Mouse (Mus musculus) T-helper 1 cell (primary cell): ENCODE data around the gene Ptdss2.

ENCODE experiments used
- in situ Hi-C: fragments of 300-600 bp; cut with MboI, MseI; formaldehyde crosslinking; loops from one replicate; pipeline ENCODE4 v1.15.1; 2025; ENCODE audit warnings: high pct_unique_total_duplicates

Ptdss2 gene

DNA sequence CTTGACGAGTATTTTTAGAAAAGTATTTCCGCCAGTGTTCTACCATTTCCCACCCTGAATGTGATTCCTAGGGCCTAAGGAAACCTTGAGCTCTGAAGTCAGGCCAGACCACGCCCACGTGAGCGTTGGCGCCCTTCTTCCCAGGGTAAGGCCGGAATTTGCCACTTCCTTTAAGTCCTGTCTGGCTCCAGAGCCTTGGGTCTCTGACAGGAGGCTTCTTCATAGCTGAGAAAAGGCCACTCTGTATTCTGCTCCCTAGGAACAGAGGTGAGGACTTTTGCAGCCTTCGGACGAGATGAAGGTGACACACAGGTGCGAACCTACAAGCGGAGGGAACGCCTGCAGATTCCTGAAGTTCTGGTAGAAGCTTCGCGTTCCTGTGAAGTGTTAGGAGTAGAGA, at the start of gene Ptdss2:
Ptdss2 (plus strand) TSS at position 138 of the 400 bp plus-strand sequence.
- in situ Hi-C loops: no loop called here

GRCm38 (mm10) chr7:141073782-141074181, 48.4 kb upstream of the Ptdss2 start:
- in situ Hi-C loops: no loop called here

DNA sequence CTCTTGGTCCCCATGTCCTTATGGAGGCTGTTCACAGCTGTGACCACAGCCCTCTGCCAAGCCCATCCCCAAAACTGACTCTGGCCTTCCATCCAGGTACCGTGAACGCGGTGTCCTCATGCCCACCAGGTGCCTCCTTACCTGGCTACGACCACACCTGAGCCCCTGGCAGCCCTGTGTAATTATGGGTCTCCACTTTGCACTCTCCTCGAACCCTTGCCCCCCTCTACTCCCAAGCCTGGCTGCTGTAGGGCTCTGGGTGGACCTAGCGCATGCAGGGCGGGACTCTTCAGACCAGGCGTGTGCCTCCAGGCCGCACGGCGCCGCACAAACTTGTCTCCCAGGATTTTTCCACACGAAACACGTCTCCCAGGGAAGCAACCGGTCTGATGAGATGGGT, 44.3 kb upstream of the Ptdss2 start, which contains the start of gene Pkp3:
Pkp3 (plus strand) TSS at position 378 of the 400 bp plus-strand sequence.
- in situ Hi-C loops: no loop called here

GRCm38 (mm10) chr7:141078876-141079275, 43.3 kb upstream of the Ptdss2 start:
- in situ Hi-C loops: no loop called here

- in situ Hi-C loops: no loop called here
These were observed 42.4 kb upstream of the Ptdss2 start for GRCm38 (mm10) chr7:141079481-141080449.

DNA sequence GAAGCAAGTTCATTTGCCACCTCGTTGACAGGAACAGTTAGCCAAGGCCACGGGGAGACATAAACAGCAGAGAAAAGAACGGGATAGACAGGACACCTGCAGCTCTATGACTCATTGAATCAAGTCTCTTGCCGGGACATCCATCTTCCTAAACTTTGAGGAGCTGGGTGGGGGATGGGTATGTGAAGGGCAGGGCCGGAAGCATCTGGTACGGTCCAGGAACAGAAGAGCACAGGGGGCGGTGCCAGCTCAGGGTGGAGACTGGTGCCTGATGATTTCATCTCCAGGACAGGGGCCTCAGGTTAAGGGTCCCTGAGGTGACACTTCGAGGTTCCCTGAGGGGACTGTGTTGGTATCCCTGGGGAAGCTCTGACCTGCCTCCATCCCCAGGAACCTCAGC, 34.3 kb upstream of the Ptdss2 start:
- in situ Hi-C loops: no loop called here

DNA sequence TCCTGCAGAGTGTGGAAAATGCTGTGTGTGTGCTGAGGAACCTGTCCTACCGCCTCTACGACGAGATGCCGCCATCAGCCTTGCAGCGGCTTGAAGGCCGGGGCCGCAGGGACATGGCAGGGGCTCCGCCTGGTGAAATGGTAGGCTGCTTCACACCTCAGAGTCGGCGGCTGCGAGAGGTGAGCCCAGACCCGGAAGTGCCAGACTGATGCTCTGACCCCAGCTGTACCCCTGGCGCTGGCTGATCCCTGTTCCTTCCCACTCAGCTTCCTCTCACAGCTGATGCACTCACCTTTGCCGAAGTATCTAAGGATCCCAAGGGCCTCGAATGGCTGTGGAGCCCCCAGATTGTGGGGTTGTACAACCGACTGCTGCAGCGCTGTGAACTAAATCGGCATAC, 33.7 kb upstream of the Ptdss2 start:
- in situ Hi-C loops: no loop called here

- in situ Hi-C loops: loop anchor here (10.0 kb wide), 1 partner anchor 85 kb away; the partner anchor contains the start of gene Rnh1
These were observed 32.0 kb upstream of the Ptdss2 start for GRCm38 (mm10) chr7:141090228-141090627.

GRCm38 (mm10) chr7:141092051-141092735, 30.0 kb upstream of the Ptdss2 start:
- in situ Hi-C loops: loop anchor here (10.0 kb wide), 1 partner anchor 83 kb away; the partner anchor contains the start of gene Rnh1

DNA sequence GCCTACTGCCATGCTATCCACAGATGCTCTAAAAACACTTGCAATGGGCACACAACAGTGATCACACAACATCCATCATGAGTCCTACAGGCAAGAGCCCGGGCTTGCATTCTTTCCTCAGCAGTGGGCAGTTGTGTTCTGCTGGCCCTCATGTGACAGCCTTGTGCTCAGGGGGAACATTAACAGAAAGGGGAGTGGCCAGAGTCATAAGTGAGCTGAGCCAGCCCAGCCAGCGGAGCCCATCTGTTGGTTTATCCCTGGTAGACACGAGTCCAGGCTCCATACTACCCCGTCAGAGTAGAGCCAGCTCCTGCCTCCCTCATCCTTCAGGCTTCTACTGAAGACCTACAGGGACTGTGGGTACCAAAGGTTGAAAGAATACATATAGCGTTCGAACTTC, 28.2 kb upstream of the Ptdss2 start:
- in situ Hi-C loops: loop anchor here (10.0 kb wide), 1 partner anchor 81 kb away; the partner anchor contains the start of gene Rnh1

- in situ Hi-C loops: loop anchor here (10.0 kb wide), 1 partner anchor 80 kb away; the partner anchor contains the start of gene Rnh1
These were observed 27.5 kb upstream of the Ptdss2 start for GRCm38 (mm10) chr7:141094487-141095205.

GRCm38 (mm10) chr7:141096021-141096420, 26.2 kb upstream of the Ptdss2 start:
- in situ Hi-C loops: loop anchor here (10.0 kb wide), 1 partner anchor 79 kb away; the partner anchor contains the start of gene Rnh1

GRCm38 (mm10) chr7:141096649-141097056, 25.5 kb upstream of the Ptdss2 start:
- in situ Hi-C loops: loop anchor here (10.0 kb wide), 1 partner anchor 78 kb away; the partner anchor contains the start of gene Rnh1

GRCm38 (mm10) chr7:141097177-141097576, 25.0 kb upstream of the Ptdss2 start:
- in situ Hi-C loops: loop anchor here (10.0 kb wide), 1 partner anchor 78 kb away; the partner anchor contains the start of gene Rnh1

GRCm38 (mm10) chr7:141099911-141100691, 22.1 kb upstream of the Ptdss2 start, which contains the start of gene Sigirr:
Sigirr (minus strand) TSS chr7:141100572.
- in situ Hi-C loops: loop anchor here (10.0 kb wide), 1 partner anchor 75 kb away; the partner anchor contains the start of gene Rnh1

DNA sequence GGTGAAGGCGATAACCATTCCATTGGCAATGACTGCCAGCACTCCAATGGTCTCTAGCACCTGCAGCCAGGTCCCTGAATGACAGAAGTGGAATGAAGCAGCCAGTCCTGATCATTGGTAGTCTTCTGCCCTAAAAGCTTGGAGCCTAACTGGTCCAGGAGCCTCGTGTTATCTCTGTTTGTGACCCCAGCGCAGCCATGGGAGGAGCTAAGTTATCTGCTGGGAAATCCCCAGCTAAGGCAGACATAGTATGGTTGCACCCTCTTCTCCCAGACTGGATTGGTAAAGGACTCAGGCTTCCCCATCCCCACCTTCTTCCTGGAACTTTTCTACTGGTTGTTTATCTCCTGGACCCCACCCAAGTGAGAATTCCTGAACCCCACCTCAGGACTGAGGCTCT, 19.0 kb upstream of the Ptdss2 start:
- in situ Hi-C loops: no loop called here

GRCm38 (mm10) chr7:141115874-141116273, 6.3 kb upstream of the Ptdss2 start:
- in situ Hi-C loops: no loop called here

DNA sequence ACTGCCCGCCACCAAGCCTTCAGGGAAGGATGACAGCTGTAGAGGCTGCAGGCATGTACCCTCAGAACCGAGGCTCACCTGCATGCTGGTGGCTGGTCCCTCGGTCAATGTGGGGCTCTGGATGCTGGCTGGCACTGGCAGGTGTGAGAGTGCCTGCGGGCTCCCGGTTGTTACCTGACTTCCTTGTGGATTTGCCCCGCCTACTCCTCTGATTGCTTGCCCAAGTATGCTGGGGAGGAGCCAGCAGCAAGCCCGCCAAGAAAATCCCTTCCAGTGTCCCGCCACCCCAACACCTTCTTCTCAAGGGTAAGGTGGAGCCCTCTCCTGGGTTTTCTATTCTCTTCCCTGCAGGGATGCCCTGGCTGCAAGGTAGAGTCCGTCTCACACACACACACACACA, 4.5 kb upstream of the Ptdss2 start, which contains the start of gene Ano9:
Ano9 (minus strand) TSS at position 171 of the 400 bp plus-strand sequence.
- in situ Hi-C loops: no loop called here

DNA sequence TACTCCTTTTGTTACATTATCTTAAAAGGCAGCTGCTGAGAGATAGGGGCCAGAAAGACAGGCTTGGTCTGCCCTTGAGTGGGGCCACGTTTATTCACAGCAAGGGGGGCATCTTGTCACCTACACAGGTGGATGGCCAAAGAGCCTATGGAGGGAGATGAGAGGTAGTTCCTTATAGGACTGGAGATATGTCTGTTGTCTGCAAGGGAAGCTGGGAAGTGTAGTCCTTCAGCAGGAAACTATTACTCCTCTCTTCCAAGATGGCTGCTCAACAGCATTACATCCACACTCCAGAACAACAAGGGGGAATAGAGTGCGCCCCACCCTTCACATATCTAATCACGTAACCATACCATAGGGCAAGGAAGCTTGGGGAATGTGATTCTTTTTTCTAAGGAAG, 2.7 kb upstream of the Ptdss2 start:
- in situ Hi-C loops: no loop called here

DNA sequence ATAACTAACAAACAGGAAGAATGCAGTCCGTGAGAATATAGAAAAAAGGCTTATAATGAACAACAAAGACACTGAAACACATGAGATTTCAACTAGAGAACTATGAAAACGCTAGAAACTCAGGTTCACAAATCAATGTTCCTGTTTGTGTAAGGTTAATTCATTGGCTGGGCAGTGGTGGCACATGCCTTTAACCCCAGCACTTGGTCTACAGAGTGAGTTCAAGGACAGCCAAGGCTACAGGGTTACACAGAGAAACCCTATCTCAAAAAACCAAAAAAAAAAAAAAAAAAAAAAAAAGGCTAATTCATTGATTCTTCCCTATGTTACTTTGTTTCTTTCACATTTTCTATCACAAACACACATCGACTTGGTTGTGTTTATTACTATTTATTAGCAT, 1.6 kb upstream of the Ptdss2 start:
- in situ Hi-C loops: no loop called here
